Mouse (Mus musculus) hindbrain, embryonic 15.5 days (tissue): ENCODE measurements around the gene Ddx28. TPM values are rescaled to one million over a fixed set of nuclear protein-coding genes. Genes with fewer than 3 reads are reported as not detected.
A peak's percentile ranks its signal among the peaks of the same experiment; 100 is the strongest.

Experiments
- ATAC-seq: fragments of 200-750 bp; cut with Nextera tagmentation; 2 replicates; pipeline ENCODE4 v1.8.0; 2017; ENCODE audit warnings: low read depth, moderate number of reproducible peaks, moderate TSS enrichment; ENCODE audit not compliant: low FRiP score
- H3K27ac ChIP-seq: fragments of 300-500 bp; sonication (generic); replicated peaks from 2 replicates; pipeline ENCODE4 v1.5.1; 2015; ENCODE audit warnings: mild to moderate bottlenecking, inconsistent platforms
- H3K27me3 ChIP-seq: fragments of 300-500 bp; sonication (generic); 2 replicates; pipeline ENCODE4 v1.6.1; 2015; ENCODE audit warnings: control low read depth, inconsistent platforms
- H3K36me3 ChIP-seq: fragments of 300-500 bp; sonication (generic); 2 replicates; pipeline ENCODE4 v1.6.1; 2015; ENCODE audit warnings: control low read depth, inconsistent platforms
- H3K4me1 ChIP-seq: fragments of 300-500 bp; sonication (generic); replicated peaks from 2 replicates; pipeline ENCODE4 v1.6.1; 2015; ENCODE audit warnings: control low read depth, inconsistent platforms
- H3K4me2 ChIP-seq: fragments of 300-500 bp; sonication (generic); 2 replicates; pipeline ENCODE4 v1.6.1; 2015; ENCODE audit warnings: moderate library complexity, mild to moderate bottlenecking, inconsistent platforms
- H3K4me3 ChIP-seq: fragments of 300-500 bp; sonication (generic); 2 replicates; pipeline ENCODE4 v1.5.1; 2015; ENCODE audit warnings: mild to moderate bottlenecking, inconsistent platforms
- H3K9ac ChIP-seq: fragments of 300-500 bp; sonication (generic); 2 replicates; pipeline ENCODE4 v1.6.1; 2015; ENCODE audit warnings: inconsistent platforms
- H3K9me3 ChIP-seq: fragments of 300-500 bp; sonication (generic); 2 replicates; pipeline ENCODE4 v1.6.1; 2016; ENCODE audit warnings: control low read depth, inconsistent platforms
- WGBS: fragments of 180-500 bp; shearing (Covaris S2); methylation state at CpG from one replicate; pipeline ENCODE4 v1.1.7; 2015; 5-methylcytosine and 5-hydroxymethylcytosine counted together
- polyA plus RNA-seq: library from polyadenylated mRNA; unstranded; fragments of >200 nt; fragmentation: Nextera tagmentation; extraction: Ambion mirVana; gene quantifications from 2 replicates; pipeline ENCODE4 v1.2.1, GENCODE M21; 2015

The Ddx28 gene
- polyA plus RNA-seq = 20.0 and 20.9 TPM in 2 replicates

DNA sequence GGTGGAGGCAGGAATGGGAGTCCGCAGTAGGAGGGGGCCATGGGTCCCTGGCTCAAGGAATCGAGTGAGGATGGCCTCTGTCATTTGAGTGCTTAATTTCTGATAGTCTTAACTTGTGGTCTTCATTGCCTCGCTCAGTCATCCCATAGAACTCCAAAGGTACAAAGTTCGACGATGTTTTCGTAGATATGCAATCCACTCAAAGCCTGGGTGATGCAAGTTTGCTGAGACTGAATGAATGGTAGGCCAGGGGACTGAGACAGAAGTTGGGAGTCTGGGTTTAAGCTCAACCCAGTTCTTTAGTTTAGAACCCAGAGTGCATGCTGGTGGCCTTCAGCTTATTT lies at the start of gene Ddx28:
Gene Ddx28, minus strand, starts transcription at position 240 of the 344 bp plus-strand sequence.
- Histone ChIP-seq H3K4me2 (peak within 1 kb of the TSS; percentile 94), H3K9me3 (no peaks in the 10 kb centered on the region), H3K27me3 (no peaks in the 10 kb centered on the region), H3K27ac (peak within 1 kb of the TSS; percentile 78), H3K4me1 (peaks cover 19% of the 10 kb centered on the region), H3K4me3 (peak within 1 kb of the TSS; percentile 86), H3K36me3 (peaks cover 12% of the 10 kb centered on the region; the same call in 1 of the 2 replicates), H3K9ac (peak within 1 kb of the TSS; percentile 88)
- WGBS = 2% methylated on average over 6 of the region's 6 CpGs
- ATAC-seq = 0 out of 2 replicates have a peak, but pooled peaks have one; percentile 23

DNA sequence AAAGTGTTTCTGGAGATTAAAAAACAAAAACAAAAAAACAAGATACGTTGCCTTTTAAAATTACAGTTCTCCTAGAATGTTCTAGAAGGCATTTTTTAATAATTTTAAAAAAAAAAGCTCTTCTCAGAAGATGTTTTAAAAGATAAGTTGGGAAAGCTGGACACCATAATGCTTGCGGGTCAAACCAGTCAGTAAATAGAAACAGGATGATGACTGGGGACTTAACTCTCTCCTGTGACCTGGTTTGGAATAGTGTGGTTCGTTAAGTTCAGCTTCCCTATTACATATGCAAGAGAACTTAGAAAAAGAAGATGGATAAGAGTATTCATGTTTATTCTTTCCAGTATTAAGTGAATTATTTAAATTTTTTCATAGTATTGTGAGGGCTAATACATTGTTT lies 48.8 kb upstream of the Ddx28 start:
- Histone ChIP-seq H3K9me3 (no peaks in the 10 kb centered on the region), H3K4me2 (peak overlapping the region; percentile 74), H3K27ac (no peak overlapping the region), H3K36me3 (no peaks in the 10 kb centered on the region), H3K4me3 (peak overlapping the region; percentile 68), H3K4me1 (peaks cover 40% of the 10 kb centered on the region), H3K9ac (peak overlapping the region; percentile 65; the same call in 1 of the 2 replicates), H3K27me3 (no peaks in the 10 kb centered on the region)
- no peak for ATAC-seq
- WGBS = 6% methylated on average over 3 of the region's 3 CpGs

DNA sequence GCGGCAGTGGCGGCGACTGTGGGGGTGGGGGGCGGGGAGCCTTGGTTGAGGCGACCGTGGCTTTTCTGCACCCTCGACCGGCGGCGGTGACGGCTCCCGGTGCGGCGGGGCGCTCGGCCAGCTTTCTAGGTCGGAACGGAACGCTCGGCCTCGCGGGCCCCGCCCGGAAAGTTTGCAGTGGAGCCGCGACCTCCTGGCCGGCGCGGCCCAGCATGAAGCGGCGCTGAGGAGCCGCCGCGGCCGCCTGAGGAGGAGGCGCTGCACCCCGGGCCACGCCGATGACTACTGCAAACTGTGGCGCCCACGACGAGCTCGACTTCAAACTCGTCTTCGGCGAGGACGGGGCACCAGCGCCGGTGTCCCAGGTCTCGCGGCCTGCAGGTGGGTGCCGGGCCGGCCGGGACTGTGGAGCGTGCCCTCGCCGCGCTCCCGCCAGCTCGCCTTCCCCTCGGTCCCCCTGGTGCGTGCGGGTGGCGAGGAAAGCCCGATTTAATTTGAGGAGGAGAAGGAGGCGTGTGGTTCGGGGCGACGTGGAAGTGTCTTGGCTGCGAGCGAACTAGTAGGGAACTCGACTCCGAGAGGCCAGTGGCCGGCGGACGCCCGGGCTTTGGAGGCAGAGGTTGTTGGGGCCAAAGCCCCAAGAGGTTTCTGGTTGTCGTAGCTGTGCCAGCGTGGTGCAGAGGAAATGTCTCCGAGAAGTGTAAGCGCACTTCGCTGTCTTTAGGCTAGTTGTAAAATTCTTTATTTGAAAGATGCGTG lies 48.1 kb upstream of the Ddx28 start:
- Histone ChIP-seq H3K9ac (peak overlapping the region; percentile 65), H3K4me3 (peak overlapping the region; percentile 68), H3K4me2 (peak overlapping the region; percentile 74), H3K36me3 (no peaks in the 10 kb centered on the region), H3K27me3 (no peaks in the 10 kb centered on the region), H3K27ac (peak overlapping the region; percentile 92), H3K4me1 (peaks cover 40% of the 10 kb centered on the region), H3K9me3 (no peaks in the 10 kb centered on the region)
- ATAC-seq = peak; percentile 83
- WGBS = under 1% methylated on average over 80 of the region's 83 CpGs

- H3K36me3 ChIP-seq = 0 out of 2 replicates have a peak, but pooled peaks cover 4% of the 10 kb centered on the region
- ATAC-seq = peak; percentile 97
- peaks cover 40% of the 10 kb centered on the region for H3K4me1 ChIP-seq
- WGBS = 2% methylated on average over 44 of the region's 52 CpGs
- H3K9ac ChIP-seq = peak within 1 kb of the TSS; percentile 65
- peak within 1 kb of the TSS; percentile 68 for H3K4me3 ChIP-seq
- H3K9me3 ChIP-seq = no peaks in the 10 kb centered on the region
- no peaks in the 10 kb centered on the region for H3K27me3 ChIP-seq
- H3K27ac ChIP-seq = peak within 1 kb of the TSS; percentile 92
- peak within 1 kb of the TSS; percentile 89 for H3K4me2 ChIP-seq
Observed at GRCm38 (mm10) chr8:106058731-106059612, 47.3 kb upstream of the Ddx28 start, which contains the start of gene Nfatc3. Nfatc3 (plus strand) TSS chr8:106058840.

- 93% methylated on average over 4 of the region's 4 CpGs for WGBS
- H3K4me1 ChIP-seq = peaks cover 22% of the 10 kb centered on the region
- no peaks in the 10 kb centered on the region for H3K27me3 ChIP-seq
- no peak for ATAC-seq
- H3K9ac ChIP-seq = no peak overlapping the region
- no peaks in the 10 kb centered on the region for H3K9me3 ChIP-seq
- no peak overlapping the region for H3K4me3 ChIP-seq
- H3K4me2 ChIP-seq = no peak overlapping the region
- H3K27ac ChIP-seq = no peak overlapping the region
- H3K36me3 ChIP-seq = 0 out of 2 replicates have a peak, but pooled peaks cover 18% of the 10 kb centered on the region
Observed at GRCm38 (mm10) chr8:106056455-106056982, 44.8 kb upstream of the Ddx28 start.

GRCm38 (mm10) chr8:106055038-106055437 lies 43.4 kb upstream of the Ddx28 start:
- WGBS = 38% methylated on average over 3 of the region's 3 CpGs
- no peaks in the 10 kb centered on the region for H3K9me3 ChIP-seq
- H3K27ac ChIP-seq = no peak overlapping the region
- no peak overlapping the region for H3K4me2 ChIP-seq
- H3K27me3 ChIP-seq = no peaks in the 10 kb centered on the region
- H3K4me1 ChIP-seq = peaks cover 9% of the 10 kb centered on the region
- no peak for ATAC-seq
- no peak overlapping the region for H3K9ac ChIP-seq
- peaks cover 31% of the 10 kb centered on the region for H3K36me3 ChIP-seq
- H3K4me3 ChIP-seq = no peak overlapping the region

DNA sequence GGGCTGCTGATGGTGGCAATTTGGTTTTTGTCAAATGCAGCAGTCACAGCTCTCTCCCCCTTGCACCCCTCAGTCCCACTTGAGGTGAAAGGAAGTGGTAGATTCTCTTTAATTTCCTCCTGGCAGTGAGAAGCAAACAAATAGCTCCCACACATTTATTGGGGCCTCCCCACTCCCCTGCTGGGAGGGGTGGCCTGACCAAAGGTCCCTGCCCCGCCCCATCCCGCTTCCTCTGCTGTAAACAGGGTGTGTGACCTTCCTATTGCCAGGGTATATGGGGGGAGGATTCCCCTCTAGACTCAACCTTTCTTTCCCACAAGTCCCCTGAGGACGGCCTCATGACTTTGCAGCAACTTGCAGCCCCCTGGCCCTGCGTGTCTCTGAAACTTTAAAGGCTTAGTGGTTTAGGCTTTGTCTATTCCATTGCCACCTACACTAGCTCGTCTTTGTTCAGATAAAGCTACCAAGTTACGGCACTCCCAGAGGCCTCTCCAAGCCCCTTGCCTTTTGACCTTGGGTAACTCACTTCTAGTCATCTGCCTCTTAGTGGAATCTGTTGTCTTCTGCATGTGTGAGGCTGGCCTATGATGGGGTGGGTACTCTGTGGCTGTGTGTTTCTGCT lies 42.6 kb upstream of the Ddx28 start:
- H3K9me3 ChIP-seq = no peaks in the 10 kb centered on the region
- no peak overlapping the region for H3K4me2 ChIP-seq
- H3K4me1 ChIP-seq = peaks cover 9% of the 10 kb centered on the region
- no peak overlapping the region for H3K4me3 ChIP-seq
- no peak overlapping the region for H3K27ac ChIP-seq
- WGBS = 63% methylated on average over 6 of the region's 6 CpGs
- peaks cover 31% of the 10 kb centered on the region for H3K36me3 ChIP-seq
- ATAC-seq = no peak
- H3K27me3 ChIP-seq = no peaks in the 10 kb centered on the region
- H3K9ac ChIP-seq = no peak overlapping the region

DNA sequence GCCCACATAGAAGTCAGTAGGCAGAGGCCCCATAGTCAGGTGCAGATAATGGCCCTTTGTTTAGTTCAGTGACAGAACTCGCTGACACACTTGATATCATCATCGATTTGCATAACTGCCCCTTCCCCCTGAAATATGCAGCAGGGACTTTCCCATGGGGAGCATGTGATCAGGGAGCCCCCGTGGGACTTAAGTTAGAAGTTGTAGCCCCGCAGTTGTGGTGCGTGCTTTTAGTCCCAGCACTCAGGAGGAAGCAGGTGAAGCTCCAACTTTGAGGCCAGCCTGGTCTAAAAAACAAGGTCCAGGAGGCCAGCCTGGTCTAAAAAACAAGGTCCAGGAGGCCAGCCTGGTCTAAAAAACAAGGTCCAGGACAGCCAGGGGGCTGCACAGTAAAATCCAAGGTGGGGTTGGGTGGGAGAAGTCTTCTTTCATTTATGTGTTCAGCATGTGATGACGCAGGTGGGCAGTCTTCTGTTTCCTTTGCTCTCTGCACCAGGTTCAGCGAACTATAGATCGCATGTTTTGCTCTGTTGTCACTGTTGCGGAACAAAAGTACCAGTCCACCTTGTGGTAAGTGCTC lies 40.9 kb upstream of the Ddx28 start:
- H3K27me3 ChIP-seq = no peaks in the 10 kb centered on the region
- 88% methylated on average over 9 of the region's 9 CpGs for WGBS
- no peak overlapping the region for H3K27ac ChIP-seq
- no peak overlapping the region for H3K4me2 ChIP-seq
- no peak for ATAC-seq
- H3K4me3 ChIP-seq = no peak overlapping the region
- H3K36me3 ChIP-seq = peaks cover 31% of the 10 kb centered on the region
- no peaks in the 10 kb centered on the region for H3K4me1 ChIP-seq
- no peaks in the 10 kb centered on the region for H3K9me3 ChIP-seq
- no peak overlapping the region for H3K9ac ChIP-seq

DNA sequence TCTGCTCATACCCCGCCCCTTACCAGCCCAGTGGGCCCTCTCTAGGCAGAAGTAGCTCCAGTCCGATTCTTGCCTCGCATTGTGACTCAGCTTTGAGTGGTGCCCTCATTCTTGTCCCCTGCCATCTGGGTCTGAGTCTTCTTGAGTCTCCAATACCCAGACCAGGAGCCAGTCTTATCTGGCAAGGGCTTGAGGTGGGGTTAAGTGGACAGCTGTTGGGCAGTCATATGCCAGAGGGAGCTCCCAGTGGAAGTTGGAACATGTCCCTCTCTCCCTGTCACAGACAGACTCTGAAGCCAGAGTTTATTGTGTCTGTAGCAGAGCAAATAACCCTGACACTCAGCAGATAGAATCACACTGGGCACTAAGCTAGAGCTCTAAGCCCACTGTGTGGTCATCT lies 39.4 kb upstream of the Ddx28 start:
- peaks cover 31% of the 10 kb centered on the region for H3K36me3 ChIP-seq
- H3K4me1 ChIP-seq = no peaks in the 10 kb centered on the region
- H3K27me3 ChIP-seq = no peaks in the 10 kb centered on the region
- no peak overlapping the region for H3K9ac ChIP-seq
- no peak overlapping the region for H3K27ac ChIP-seq
- 95% methylated on average over 3 of the region's 3 CpGs for WGBS
- H3K9me3 ChIP-seq = no peaks in the 10 kb centered on the region
- H3K4me2 ChIP-seq = no peak overlapping the region
- no peak overlapping the region for H3K4me3 ChIP-seq
- ATAC-seq = no peak

GRCm38 (mm10) chr8:106049840-106050239 lies 38.2 kb upstream of the Ddx28 start:
- no peaks in the 10 kb centered on the region for H3K4me1 ChIP-seq
- H3K9ac ChIP-seq = no peak overlapping the region
- no peak overlapping the region for H3K4me2 ChIP-seq
- peaks cover 34% of the 10 kb centered on the region for H3K36me3 ChIP-seq
- no peaks in the 10 kb centered on the region for H3K9me3 ChIP-seq
- H3K4me3 ChIP-seq = no peak overlapping the region
- ATAC-seq = no peak
- no peak overlapping the region for H3K27ac ChIP-seq
- WGBS = 80% methylated on average over 6 of the region's 6 CpGs
- H3K27me3 ChIP-seq = no peaks in the 10 kb centered on the region

GRCm38 (mm10) chr8:106047854-106048630 lies 36.4 kb upstream of the Ddx28 start:
- Histone ChIP-seq H3K4me1 (no peaks in the 10 kb centered on the region), H3K9me3 (no peaks in the 10 kb centered on the region), H3K4me3 (no peak overlapping the region), H3K27me3 (no peaks in the 10 kb centered on the region), H3K36me3 (peaks cover 25% of the 10 kb centered on the region), H3K4me2 (no peak overlapping the region), H3K9ac (no peak overlapping the region), H3K27ac (no peak overlapping the region)
- no peak for ATAC-seq
- WGBS = 91% methylated on average over 5 of the region's 5 CpGs
